Mouse (Mus musculus): Measurements from ENCODE around the gene Rreb1.

The Rreb1 gene

DNA sequence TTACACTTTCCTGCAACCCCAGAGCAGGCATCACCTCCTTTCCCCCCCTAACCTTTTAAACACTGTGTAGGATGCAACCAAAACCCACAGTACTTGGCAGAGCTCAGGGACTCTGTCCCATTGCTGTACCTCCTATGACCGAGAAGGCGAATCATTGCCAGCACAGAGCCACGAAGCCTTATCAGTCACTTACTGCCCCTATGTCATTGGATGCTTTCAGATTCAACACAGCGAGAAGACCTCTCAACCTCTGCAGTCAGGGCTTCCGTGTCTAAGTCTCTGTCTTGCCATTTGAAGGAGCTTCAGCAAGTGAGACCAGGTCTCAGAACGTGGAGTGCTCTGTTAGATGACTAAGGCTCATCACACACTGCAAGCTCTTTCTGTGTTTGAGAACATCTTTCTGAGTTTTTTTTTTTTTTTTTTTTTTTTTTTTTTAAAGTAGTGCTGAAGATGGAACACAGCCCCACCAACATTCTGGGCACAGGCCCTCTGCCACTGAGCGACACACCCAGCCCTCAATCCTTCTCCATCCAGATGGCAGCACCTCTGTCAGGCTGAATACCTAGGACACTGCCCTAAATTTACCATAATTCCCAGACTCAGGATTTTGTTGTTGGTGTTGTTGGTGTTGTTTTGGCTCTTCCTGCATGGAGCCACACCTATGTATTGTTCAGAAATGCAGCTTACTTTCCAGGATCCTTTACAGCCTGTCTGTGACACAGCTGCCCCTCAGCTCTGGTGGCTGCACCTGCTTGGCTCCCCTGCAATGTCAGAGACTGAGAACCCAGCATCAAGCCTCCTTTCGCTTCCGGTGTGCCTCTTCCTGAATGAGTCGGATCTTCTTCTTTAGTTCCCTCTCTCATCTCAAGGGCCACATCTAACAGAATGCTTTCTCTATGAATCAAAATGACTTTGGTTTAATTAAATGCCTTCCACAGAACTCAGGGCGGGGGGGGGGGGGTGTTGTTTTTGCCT lies 23.2 kb downstream of the Rreb1 start:
- no peaks in the 10 kb centered on the region for H3K27me3 ChIP-seq (ENCODE audit: control insufficient read depth, insufficient read depth, low read length, poor library complexity, severe bottlenecking)
- DNase-seq (ENCODE audit: low read depth, low spot score), result peak; percentile 64
- no peaks in the 10 kb centered on the region for H3K36me3 ChIP-seq (ENCODE audit: control insufficient read depth, insufficient read depth, low read length, poor library complexity, severe bottlenecking)

DNA sequence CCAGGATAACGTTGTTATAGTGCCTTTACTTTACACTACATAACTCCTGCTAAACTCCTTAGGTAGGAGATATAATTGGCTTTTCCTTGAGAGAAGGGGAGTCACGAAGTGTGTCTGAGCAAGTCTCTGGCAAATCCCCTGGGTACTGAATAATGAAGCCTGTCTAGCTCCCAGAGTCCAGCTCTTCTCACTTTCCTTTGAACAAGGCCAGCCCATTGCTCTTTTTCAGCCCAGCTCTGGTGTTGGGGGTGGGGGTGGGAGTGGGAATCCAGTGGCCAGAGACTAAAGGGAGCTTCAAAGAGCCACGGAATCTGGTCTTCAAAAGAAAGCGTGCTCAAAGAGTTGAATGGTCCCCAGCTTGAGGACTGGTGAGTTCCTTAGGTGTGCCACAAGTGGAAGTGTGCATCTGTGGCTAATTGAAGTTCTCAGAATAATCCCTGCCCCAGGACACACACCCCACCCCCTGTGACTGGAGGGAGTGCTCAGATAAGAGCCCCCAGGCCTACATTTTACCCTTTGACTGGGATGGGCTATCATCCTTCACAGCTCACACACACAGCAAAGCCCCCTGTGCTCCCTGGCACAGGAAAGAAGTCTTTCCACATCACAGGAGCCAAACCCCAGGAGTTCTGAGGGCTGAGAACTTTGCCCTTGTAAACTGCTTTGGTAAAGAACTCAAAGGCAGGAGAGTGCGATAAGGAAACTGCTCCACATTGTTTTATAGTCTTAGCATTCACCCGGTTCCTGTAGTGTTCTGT lies 24.2 kb downstream of the Rreb1 start:
- no peaks in the 10 kb centered on the region for H3K36me3 ChIP-seq (ENCODE audit: control insufficient read depth, insufficient read depth, low read length, poor library complexity, severe bottlenecking)
- DNase-seq (ENCODE audit: low read depth, low spot score), result no peak
- H3K27me3 ChIP-seq (ENCODE audit: control insufficient read depth, insufficient read depth, low read length, poor library complexity, severe bottlenecking), result no peaks in the 10 kb centered on the region

DNA sequence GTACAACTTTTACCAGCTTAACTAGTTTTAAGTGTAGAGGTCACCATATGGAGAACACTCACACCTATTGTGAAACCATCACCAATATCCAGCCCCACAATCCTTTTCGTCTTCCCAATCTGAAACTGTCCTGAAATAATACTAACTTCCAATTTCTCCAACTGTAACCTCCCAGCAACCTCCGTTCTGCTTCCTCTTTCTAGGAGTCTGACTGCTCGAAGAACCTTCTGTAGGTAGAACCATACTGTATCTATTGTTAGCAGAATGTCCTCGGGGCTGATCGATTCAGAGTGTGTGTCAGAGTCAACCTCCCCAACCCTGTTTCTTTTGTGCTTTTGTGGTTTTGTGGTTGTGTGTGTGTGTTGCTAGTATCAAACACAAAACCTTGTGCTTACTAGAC lies 25.0 kb downstream of the Rreb1 start:
- Histone ChIP-seq H3K27me3 (ENCODE audit: control insufficient read depth, insufficient read depth, low read length, poor library complexity, severe bottlenecking) (no peaks in the 10 kb centered on the region), H3K36me3 (ENCODE audit: control insufficient read depth, insufficient read depth, low read length, poor library complexity, severe bottlenecking) (no peaks in the 10 kb centered on the region)
- no peak for DNase-seq (ENCODE audit: low read depth, low spot score)

DNA sequence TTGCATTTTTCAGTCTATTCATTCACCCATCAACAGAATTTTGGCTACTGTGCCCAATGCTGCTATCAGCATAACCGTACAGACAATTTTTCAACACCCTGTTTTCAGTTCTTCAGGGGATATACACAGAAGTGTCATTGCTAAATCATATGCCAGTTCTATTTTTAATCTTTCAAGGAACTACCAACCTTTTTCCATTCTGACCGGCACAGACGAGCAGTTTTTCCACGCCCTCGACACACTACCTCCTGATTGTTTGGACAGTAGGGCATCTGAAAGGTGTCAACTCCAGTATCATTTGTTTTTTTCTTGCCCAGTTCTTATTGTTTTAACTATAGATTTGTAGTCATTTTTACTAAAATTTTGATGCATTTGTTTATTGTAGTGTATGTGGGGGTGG lies 25.8 kb downstream of the Rreb1 start:
- Histone ChIP-seq H3K36me3 (ENCODE audit: control insufficient read depth, insufficient read depth, low read length, poor library complexity, severe bottlenecking) (no peaks in the 10 kb centered on the region), H3K27me3 (ENCODE audit: control insufficient read depth, insufficient read depth, low read length, poor library complexity, severe bottlenecking) (no peaks in the 10 kb centered on the region)
- no peak for DNase-seq (ENCODE audit: low read depth, low spot score)

DNA sequence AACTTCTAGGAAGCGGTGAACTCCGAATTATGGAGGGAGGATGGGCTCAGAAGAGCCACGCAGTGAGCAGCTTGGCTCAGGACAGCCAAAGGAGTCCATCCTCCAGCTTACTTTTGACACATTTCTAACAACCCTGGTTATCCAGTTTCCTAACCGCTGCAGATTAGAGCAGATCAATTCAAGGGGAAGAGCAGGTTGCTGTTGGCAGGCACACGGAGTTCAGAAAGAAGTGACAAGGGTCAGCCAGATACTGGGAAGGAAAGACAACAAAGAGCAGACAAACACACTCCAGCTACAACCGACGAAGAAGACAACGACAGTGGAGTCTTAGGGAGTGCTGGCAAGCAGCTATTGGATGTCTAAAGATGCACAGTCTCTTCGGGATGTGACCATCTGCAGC lies 36.8 kb downstream of the Rreb1 start:
- Histone ChIP-seq H3K36me3 (ENCODE audit: control insufficient read depth, insufficient read depth, low read length, poor library complexity, severe bottlenecking) (no peaks in the 10 kb centered on the region), H3K27me3 (ENCODE audit: control insufficient read depth, insufficient read depth, low read length, poor library complexity, severe bottlenecking) (no peaks in the 10 kb centered on the region)
- no peak for DNase-seq (ENCODE audit: low read depth, low spot score)

DNA sequence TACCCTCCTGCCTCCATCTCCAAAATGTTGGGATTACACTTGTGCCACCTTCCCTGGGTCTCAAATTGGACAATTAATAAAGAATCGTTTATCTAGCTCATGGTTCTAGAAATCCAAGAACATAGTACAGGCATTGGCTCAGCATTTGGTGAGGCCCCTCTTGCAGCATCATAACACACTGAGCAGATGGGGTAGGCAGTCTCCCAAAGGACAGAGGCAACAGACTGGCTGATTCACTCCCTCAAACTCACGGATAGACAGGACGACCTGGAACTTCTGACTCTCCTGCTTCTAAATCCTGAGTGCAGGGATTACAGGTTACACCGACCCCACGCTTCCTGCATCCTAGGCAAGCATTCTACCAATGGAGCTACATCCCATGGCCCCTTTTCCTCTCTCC lies 38.5 kb downstream of the Rreb1 start:
- H3K27me3 ChIP-seq (ENCODE audit: control insufficient read depth, insufficient read depth, low read length, poor library complexity, severe bottlenecking), result no peaks in the 10 kb centered on the region
- H3K36me3 ChIP-seq (ENCODE audit: control insufficient read depth, insufficient read depth, low read length, poor library complexity, severe bottlenecking), result no peaks in the 10 kb centered on the region
- DNase-seq (ENCODE audit: low read depth, low spot score), result no peak

DNA sequence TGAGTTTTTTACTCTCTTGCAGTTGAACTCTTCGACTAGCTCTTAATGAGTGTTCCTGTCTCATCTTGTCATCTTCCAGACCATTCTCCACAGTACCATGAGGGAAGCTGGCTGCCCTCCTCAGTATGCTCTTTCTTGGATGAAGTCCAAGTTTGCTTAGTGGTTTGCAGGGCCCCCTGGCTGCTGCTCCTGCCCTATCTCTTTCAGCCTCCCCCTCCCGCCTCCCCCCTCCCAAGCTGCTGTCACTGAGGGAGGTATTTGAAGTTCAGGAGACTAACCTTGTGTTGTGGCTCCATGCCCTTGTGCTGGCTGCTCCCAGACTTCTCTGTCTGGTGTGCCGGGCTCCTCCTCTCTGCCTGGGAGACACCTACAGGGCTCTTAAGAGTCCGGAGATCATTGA lies 43.2 kb downstream of the Rreb1 start:
- DNase-seq (ENCODE audit: low read depth, low spot score), result no peak
- H3K27me3 ChIP-seq (ENCODE audit: control insufficient read depth, insufficient read depth, low read length, poor library complexity, severe bottlenecking), result no peaks in the 10 kb centered on the region
- no peaks in the 10 kb centered on the region for H3K36me3 ChIP-seq (ENCODE audit: control insufficient read depth, insufficient read depth, low read length, poor library complexity, severe bottlenecking)

DNA sequence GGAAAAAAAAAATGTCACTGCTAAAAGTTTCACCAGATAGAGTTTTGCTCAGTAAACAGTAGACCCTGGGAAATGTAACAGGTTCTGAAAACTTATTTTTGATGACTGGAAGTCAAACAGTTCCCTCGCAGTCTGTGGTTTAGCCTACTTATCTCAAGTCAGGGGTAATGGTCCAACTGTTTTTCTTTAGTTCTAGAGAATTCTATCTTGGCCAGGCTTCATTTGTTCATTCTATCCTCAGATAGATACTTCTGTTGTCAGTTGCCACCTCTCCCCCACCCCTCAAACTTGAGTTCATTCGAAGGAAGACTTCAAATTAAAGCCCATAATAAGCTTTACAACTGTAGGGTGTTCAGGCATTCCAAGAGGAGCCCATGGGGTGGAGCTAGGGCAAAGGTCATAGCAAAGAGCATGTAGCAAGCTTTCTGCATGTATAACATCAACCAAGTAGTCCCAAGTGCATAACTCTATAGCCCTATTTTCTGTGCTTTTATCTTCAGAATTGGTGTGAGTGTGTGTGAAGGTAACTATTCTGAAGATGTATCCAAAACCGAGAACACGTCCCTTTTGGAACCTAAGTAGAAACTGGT lies 46.2 kb downstream of the Rreb1 start:
- no peaks in the 10 kb centered on the region for H3K36me3 ChIP-seq (ENCODE audit: control insufficient read depth, insufficient read depth, low read length, poor library complexity, severe bottlenecking)
- no peak for DNase-seq (ENCODE audit: low read depth, low spot score)
- no peaks in the 10 kb centered on the region for H3K27me3 ChIP-seq (ENCODE audit: control insufficient read depth, insufficient read depth, low read length, poor library complexity, severe bottlenecking)

DNA sequence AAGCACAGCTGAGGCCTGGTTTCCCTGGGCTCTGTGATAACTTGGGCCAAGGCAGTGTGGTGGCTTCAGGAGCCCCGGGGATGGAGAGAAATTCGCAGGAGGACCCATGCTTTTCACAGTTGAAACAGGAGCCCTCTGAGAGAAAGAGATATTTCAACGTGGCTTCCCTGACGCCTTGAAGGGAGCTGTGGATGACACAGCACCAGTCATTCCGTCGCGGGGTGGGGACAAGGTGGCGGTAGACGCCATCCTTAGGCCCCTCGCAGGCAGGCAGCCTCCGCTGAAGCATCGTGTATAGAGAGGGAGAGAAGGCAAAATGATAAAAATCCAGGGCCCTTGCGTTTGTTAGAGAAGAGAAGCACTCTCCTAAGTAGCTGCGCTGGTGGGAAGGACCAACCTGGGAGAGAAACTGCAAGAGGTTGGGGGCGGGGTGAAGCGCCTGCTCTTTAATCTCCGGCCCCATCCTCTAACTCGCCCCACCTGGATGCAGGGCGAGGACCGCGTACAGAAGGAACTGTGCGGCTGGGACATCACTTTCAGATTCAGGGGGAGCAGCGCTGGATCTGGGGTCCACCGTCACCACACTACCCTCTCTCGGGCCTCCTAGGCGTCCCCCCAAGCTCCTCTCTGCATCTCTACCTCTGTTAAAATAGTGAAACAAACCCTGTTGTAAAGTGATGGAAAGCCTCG lies 46.9 kb downstream of the Rreb1 start:
- Histone ChIP-seq H3K36me3 (ENCODE audit: control insufficient read depth, insufficient read depth, low read length, poor library complexity, severe bottlenecking) (no peaks in the 10 kb centered on the region), H3K27me3 (ENCODE audit: control insufficient read depth, insufficient read depth, low read length, poor library complexity, severe bottlenecking) (no peaks in the 10 kb centered on the region)
- DNase-seq (ENCODE audit: low read depth, low spot score), result peak; percentile 34

DNA sequence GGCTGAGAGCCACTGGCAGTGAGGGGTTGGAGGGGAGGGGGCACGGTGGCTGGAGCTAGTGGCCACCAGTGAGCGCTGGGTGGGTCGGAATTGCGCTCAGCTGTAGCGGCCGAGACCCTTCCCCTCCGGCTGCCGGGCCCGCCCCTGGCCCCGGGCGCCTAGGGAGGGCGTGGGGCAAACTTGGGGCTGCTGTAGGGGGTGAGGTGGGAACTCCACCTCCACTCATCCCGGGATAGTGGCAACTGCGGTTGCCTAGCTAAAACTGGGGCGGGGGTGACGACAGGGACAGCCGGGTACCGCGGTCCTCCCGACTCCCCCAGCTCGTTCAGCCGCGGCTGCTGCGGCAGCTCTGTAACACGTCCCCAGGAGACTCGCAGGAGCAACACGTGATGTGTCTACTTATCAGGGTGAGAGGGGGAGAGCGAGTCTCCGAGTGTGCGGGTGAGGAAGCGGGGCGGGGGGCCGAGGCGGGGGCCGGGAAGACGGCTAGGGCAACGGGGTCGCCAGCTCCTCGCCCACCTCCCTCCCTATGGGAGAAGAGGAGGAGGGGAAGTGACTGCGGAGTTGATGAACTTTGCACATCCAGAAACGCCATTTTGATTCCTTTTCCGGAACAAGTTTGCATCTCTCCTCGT lies 47.6 kb downstream of the Rreb1 start:
- no peaks in the 10 kb centered on the region for H3K36me3 ChIP-seq (ENCODE audit: control insufficient read depth, insufficient read depth, low read length, poor library complexity, severe bottlenecking)
- peak; percentile 72 for DNase-seq (ENCODE audit: low read depth, low spot score)
- H3K27me3 ChIP-seq (ENCODE audit: control insufficient read depth, insufficient read depth, low read length, poor library complexity, severe bottlenecking), result no peaks in the 10 kb centered on the region

DNA sequence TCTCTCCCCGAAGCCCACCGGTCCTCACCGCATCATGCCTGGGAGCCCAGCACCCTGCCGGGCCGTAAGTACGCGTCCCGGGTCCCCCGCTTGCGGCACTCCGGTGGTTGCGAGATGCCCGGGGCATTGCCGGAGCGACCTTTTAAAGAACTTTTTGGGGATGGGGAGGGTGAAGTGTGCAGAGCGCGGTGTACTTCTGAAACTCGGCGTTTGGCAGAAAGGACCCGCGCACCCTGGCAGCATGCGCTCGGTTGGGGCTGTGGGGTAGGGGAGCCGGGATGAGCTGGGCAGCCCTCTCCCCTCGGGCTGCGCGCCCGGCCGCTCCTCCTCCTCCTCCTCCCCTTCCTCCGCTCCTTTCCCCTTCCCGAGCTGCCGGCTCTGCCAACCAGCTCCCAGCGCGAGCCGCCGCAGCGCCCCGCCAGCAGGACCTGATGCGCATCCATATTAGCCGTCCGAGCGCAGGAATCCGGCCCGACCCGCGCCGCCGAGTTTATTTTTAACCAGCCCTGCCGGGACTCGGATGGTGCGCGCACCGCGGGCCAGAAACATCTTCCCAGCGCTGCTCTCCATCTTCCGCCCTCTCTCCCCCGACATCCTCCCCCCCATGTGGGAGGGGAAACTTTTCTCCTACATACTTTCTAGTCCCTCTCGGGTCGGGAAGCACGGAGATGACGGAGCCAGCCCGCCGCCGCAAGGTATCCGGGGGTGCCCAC lies 48.2 kb downstream of the Rreb1 start:
- H3K36me3 ChIP-seq (ENCODE audit: control insufficient read depth, insufficient read depth, low read length, poor library complexity, severe bottlenecking), result no peaks in the 10 kb centered on the region
- H3K27me3 ChIP-seq (ENCODE audit: control insufficient read depth, insufficient read depth, low read length, poor library complexity, severe bottlenecking), result no peaks in the 10 kb centered on the region
- DNase-seq (ENCODE audit: low read depth, low spot score), result peak; percentile 34

DNA sequence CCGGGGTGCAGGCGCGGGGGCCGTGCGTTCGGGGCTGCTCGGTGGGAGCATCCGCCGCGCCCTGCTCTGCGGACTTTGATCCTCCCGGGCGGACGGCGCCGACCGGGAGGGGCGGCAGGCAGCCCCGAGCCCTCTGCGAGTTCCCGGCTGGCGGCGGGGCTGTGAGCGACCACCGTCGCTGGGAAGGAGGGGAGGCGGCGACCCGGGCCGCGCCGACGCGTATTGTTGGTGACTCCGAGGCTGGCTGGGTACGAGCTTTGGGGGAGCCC lies 48.7 kb downstream of the Rreb1 start:
- DNase-seq (ENCODE audit: low read depth, low spot score), result no peak
- Histone ChIP-seq H3K36me3 (ENCODE audit: control insufficient read depth, insufficient read depth, low read length, poor library complexity, severe bottlenecking) (no peaks in the 10 kb centered on the region), H3K27me3 (ENCODE audit: control insufficient read depth, insufficient read depth, low read length, poor library complexity, severe bottlenecking) (no peaks in the 10 kb centered on the region)

DNA sequence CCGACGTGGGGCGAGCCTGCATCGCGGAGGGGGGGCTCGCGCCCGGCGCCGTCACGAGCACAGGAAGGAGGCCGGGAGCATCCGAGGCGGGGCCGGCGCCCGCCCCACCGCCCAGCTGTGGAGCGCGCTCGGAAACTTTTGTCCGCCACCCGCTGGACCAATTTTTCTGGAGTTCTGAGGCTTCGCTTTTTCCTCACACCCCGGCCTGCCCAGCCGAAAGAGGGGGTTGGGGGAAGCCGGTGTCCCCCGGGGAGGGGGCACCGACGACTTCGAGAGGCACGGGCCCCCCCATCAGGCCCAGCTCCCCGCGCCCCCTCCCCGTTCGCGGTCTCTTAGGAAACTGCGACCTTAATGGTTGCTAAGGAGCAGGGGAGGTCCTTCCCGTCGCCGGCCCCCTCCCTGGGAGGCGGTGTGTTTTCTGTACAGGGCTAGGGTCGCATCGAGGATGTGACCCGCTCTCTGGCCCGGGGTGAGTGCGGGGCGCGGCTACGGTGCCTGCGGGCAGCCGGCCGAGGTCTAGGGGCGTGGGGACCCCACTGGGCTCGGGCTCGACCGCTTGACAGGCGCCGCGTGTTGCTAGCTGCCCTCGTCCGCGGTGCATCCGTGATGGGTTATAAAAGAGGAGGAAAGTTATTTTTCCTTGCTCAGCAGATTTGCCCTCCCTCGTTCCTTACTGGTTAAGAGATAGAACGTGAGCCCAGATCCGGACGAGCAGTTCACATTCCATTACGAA lies 49.2 kb downstream of the Rreb1 start:
- DNase-seq (ENCODE audit: low read depth, low spot score), result peak; percentile 70
- no peaks in the 10 kb centered on the region for H3K27me3 ChIP-seq (ENCODE audit: control insufficient read depth, insufficient read depth, low read length, poor library complexity, severe bottlenecking)
- no peaks in the 10 kb centered on the region for H3K36me3 ChIP-seq (ENCODE audit: control insufficient read depth, insufficient read depth, low read length, poor library complexity, severe bottlenecking)

Data from splenic B cell, adult 2 months (primary cell).